Mouse (Mus musculus) neural tube, embryonic 14.5 days (tissue): Measurements from ENCODE around the gene Gsdme. TPM values are rescaled to one million over a fixed set of nuclear protein-coding genes. Genes with fewer than 3 reads are reported as not detected.

Experiments used
- ATAC-seq: fragments of 200-750 bp; cut with Nextera tagmentation; 2 replicates; pipeline ENCODE4 v1.8.0; 2017; ENCODE audit warnings: low read depth, mild to moderate bottlenecking, moderate TSS enrichment, moderate library complexity
- H3K27ac ChIP-seq: fragments of 300-500 bp; sonication (generic); 2 replicates; pipeline ENCODE4 v1.5.1; 2014; ENCODE audit warnings: low read depth, mild to moderate bottlenecking, control low read depth, low read length, moderate library complexity, mixed read lengths
- H3K27me3 ChIP-seq: fragments of 300-500 bp; sonication (generic); 2 replicates; pipeline ENCODE4 v1.6.1; 2014; ENCODE audit warnings: low read length; ENCODE audit not compliant: control insufficient read depth, insufficient read depth
- H3K36me3 ChIP-seq: fragments of 300-500 bp; sonication (generic); 2 replicates; pipeline ENCODE4 v1.6.1; 2014; ENCODE audit warnings: low read length, mixed read lengths; ENCODE audit not compliant: control insufficient read depth, insufficient read depth
- H3K4me1 ChIP-seq: fragments of 300-500 bp; sonication (generic); 2 replicates; pipeline ENCODE4 v1.6.1; 2014; ENCODE audit warnings: low read length; ENCODE audit not compliant: control insufficient read depth, insufficient read depth
- H3K4me2 ChIP-seq: fragments of 300-500 bp; sonication (generic); 2 replicates; pipeline ENCODE4 v1.6.1; 2014; ENCODE audit warnings: mild to moderate bottlenecking, low read depth, low read length, control low read depth
- H3K4me3 ChIP-seq: fragments of 300-500 bp; sonication (generic); 2 replicates; pipeline ENCODE4 v1.5.1; 2014; ENCODE audit warnings: low read depth, low read length, control low read depth, mixed read lengths
- H3K9ac ChIP-seq: fragments of 300-500 bp; sonication (generic); replicated peaks from 2 replicates; pipeline ENCODE4 v1.6.1; 2014; ENCODE audit warnings: low read depth, mild to moderate bottlenecking, control low read depth, low read length, mixed read lengths
- H3K9me3 ChIP-seq: fragments of 300-500 bp; sonication (generic); 2 replicates; pipeline ENCODE4 v1.6.1; 2016; ENCODE audit warnings: low read length; ENCODE audit not compliant: control insufficient read depth
- WGBS: fragments of 180-500 bp; shearing (Covaris S2); extraction: QIAGEN DNeasy Blood & Tissue Kit; methylation state at CpG from one replicate; pipeline ENCODE4 v1.1.7; 2014; 5-methylcytosine and 5-hydroxymethylcytosine counted together
- polyA plus RNA-seq: library from polyadenylated mRNA; unstranded; fragments of >200 nt; fragmentation: Nextera tagmentation; extraction: Ambion mirVana; gene quantifications from 2 replicates; pipeline ENCODE4 v1.2.1, GENCODE M21; 2014

The Gsdme gene
- polyA plus RNA-seq, 1 experiment from 2014 or later: 99.0 TPM

DNA sequence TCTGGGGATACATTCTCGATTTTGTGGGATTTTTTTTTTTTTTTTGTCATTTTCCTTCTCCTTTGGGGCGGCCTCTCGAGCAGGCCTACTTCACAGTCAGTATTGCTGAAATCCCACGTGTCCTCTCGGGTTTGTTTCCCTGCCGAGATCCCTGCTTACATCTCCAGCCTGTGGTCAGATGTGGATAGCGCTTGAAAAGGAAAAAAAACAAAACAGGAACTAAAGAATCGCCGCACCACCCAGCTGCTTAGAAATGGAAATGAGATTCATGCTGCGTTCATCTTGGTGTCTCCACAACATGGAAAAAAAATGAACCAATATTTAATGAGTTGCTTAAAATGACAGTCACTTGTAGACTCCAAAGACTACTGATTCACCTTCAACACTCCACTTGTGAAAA lies 31.5 kb upstream of the Gsdme start:
- WGBS: 73% methylated on average over 10 of the region's 10 CpGs
- H3K4me2 ChIP-seq: no peak overlapping the region
- ATAC-seq: no peak
- no peaks in the 10 kb centered on the region for H3K27me3 ChIP-seq
- no peaks in the 10 kb centered on the region for H3K4me1 ChIP-seq
- no peak overlapping the region for H3K4me3 ChIP-seq
- no peaks in the 10 kb centered on the region for H3K36me3 ChIP-seq
- no peaks in the 10 kb centered on the region for H3K9me3 ChIP-seq
- H3K9ac ChIP-seq: no peak overlapping the region
- H3K27ac ChIP-seq: no peak overlapping the region

- Histone ChIP-seq H3K27me3 (no peaks in the 10 kb centered on the region), H3K36me3 (no peaks in the 10 kb centered on the region), H3K9ac (no peak overlapping the region), H3K4me2 (no peak overlapping the region), H3K9me3 (no peaks in the 10 kb centered on the region), H3K4me3 (no peak overlapping the region), H3K4me1 (no peaks in the 10 kb centered on the region), H3K27ac (no peak overlapping the region)
- 35% methylated on average over 1 of the region's 1 CpGs for WGBS
- peak; percentile 70; the same call in 1 of the 2 replicates for ATAC-seq
These were observed 30.5 kb upstream of the Gsdme start for GRCm38 (mm10) chr6:50294128-50294527.

DNA sequence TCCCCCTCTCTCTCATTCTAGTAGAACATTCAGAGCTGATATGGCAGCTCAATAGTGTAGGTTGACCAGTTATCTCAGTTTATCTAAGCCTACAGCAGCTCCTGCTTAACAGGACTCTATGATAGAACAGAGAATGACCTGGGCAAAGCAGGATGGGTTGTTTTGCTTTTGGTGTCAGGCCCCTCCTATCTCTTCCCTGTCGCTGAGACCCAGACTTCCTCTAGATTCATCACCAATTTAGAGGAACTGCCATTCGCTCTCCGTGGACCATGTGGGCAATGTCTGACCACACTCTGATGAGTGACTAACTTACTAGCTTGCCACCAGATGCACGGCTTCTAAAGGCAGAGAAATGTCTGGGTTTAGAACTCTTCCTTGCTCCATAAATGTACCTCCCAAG lies 28.0 kb upstream of the Gsdme start:
- no peaks in the 10 kb centered on the region for H3K4me1 ChIP-seq
- H3K4me2 ChIP-seq: no peak overlapping the region
- no peak for ATAC-seq

DNA sequence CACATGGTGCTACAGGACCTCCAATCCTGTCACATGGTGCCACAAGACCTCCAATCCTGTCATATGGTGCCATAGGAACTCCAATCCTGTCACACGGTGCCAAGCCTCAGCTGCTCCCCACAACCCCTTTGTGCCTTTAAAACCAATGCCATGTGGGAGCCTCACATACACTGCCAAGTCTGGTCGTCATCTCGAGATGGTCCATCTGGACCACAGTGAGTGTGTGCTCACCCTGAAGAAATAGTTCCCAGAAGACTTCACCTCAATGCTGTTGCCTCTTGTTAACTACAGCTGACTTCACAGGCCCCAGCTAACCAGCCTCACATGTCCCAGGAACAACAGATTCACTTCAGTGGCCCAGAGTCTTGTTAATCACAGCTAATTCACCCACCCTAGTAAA lies 23.2 kb upstream of the Gsdme start:
- no peak for ATAC-seq
- Histone ChIP-seq H3K4me1 (no peaks in the 10 kb centered on the region), H3K4me3 (no peak overlapping the region), H3K9ac (no peak overlapping the region), H3K27me3 (no peaks in the 10 kb centered on the region), H3K4me2 (no peak overlapping the region), H3K36me3 (no peaks in the 10 kb centered on the region), H3K9me3 (no peaks in the 10 kb centered on the region), H3K27ac (no peak overlapping the region)
- 80% methylated on average over 3 of the region's 3 CpGs for WGBS

More for the DNA sequence above, 28.0 kb upstream of the Gsdme start:
- Histone ChIP-seq H3K4me3 (no peak overlapping the region), H3K9me3 (no peaks in the 10 kb centered on the region), H3K36me3 (no peaks in the 10 kb centered on the region), H3K27me3 (no peaks in the 10 kb centered on the region), H3K9ac (no peak overlapping the region), H3K27ac (no peak overlapping the region)
- 92% methylated on average over 4 of the region's 4 CpGs for WGBS

GRCm38 (mm10) chr6:50279642-50280041 lies 16.0 kb upstream of the Gsdme start:
- no peaks in the 10 kb centered on the region for H3K4me1 ChIP-seq
- no peaks in the 10 kb centered on the region for H3K9me3 ChIP-seq
- H3K27me3 ChIP-seq: no peaks in the 10 kb centered on the region
- 94% methylated on average over 7 of the region's 7 CpGs for WGBS
- no peak overlapping the region for H3K9ac ChIP-seq
- no peak overlapping the region for H3K4me2 ChIP-seq
- no peak for ATAC-seq
- no peaks in the 10 kb centered on the region for H3K36me3 ChIP-seq
- H3K4me3 ChIP-seq: no peak overlapping the region
- no peak overlapping the region for H3K27ac ChIP-seq

DNA sequence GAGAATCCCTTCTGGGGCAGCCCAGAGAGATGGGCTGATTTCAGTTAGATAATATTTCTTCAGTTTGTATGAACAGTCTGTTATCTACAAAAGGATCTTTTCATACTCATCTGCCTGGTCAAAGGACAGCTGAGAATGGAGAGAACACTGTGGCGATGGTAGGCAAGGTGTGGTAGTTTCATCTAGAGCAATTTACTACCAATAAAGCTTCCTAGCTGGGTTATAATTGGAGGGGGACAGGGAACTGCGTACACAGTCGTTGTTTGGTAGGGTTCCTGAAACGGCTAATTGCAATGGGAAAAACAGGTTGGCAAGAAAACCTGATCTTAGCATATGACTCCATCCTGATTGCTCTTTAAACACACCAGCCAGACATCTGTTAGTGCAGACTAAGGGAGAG lies 10.3 kb upstream of the Gsdme start:
- Histone ChIP-seq H3K27me3 (no peaks in the 10 kb centered on the region), H3K4me3 (no peak overlapping the region), H3K9me3 (no peaks in the 10 kb centered on the region), H3K36me3 (no peaks in the 10 kb centered on the region), H3K4me2 (no peak overlapping the region), H3K9ac (no peak overlapping the region), H3K4me1 (no peaks in the 10 kb centered on the region), H3K27ac (no peak overlapping the region)
- no peak for ATAC-seq
- WGBS: 75% methylated on average over 4 of the region's 4 CpGs

GRCm38 (mm10) chr6:50273416-50273815 lies 9.8 kb upstream of the Gsdme start:
- no peak for ATAC-seq

GRCm38 (mm10) chr6:50262310-50262709 lies 1.4 kb downstream of the Gsdme start:
- Histone ChIP-seq H3K9ac (no peak overlapping the region), H3K4me3 (peak overlapping the region; percentile 45; the same call in 1 of the 2 replicates), H3K4me2 (peak overlapping the region; percentile 67), H3K27me3 (no peaks in the 10 kb centered on the region), H3K9me3 (no peaks in the 10 kb centered on the region), H3K4me1 (peaks cover 14% of the 10 kb centered on the region), H3K36me3 (no peaks in the 10 kb centered on the region), H3K27ac (no peak overlapping the region)
- ATAC-seq: no peak; the same call in 1 of the 2 replicates
- WGBS: 26% methylated on average over 7 of the region's 7 CpGs

More at GRCm38 (mm10) chr6:50273416-50273815, 9.8 kb upstream of the Gsdme start:
- H3K9me3 ChIP-seq: no peaks in the 10 kb centered on the region
- H3K4me3 ChIP-seq: no peak overlapping the region
- no peak overlapping the region for H3K9ac ChIP-seq
- 71% methylated on average over 1 of the region's 1 CpGs for WGBS
- no peak overlapping the region for H3K27ac ChIP-seq
- H3K4me1 ChIP-seq: no peaks in the 10 kb centered on the region
- no peaks in the 10 kb centered on the region for H3K27me3 ChIP-seq
- no peaks in the 10 kb centered on the region for H3K36me3 ChIP-seq
- no peak overlapping the region for H3K4me2 ChIP-seq

GRCm38 (mm10) chr6:50261922-50262261 lies 1.8 kb downstream of the Gsdme start:
- ATAC-seq: no peak; the same call in none of the 2 replicates
- Histone ChIP-seq H3K9ac (peak overlapping the region; percentile 73), H3K4me1 (peaks cover 14% of the 10 kb centered on the region), H3K27ac (peak overlapping the region; percentile 80), H3K36me3 (no peaks in the 10 kb centered on the region), H3K4me2 (peak overlapping the region; percentile 67), H3K9me3 (no peaks in the 10 kb centered on the region), H3K27me3 (no peaks in the 10 kb centered on the region), H3K4me3 (peak overlapping the region; percentile 45)
- 0% methylated on average over 6 of the region's 6 CpGs for WGBS
